Mouse (Mus musculus): ENCODE measurements around the gene Mgst3. TPM values are rescaled to one million over a fixed set of nuclear protein-coding genes. Genes with fewer than 3 reads are reported as not detected.
"Not testable (repeated sequence)": the region's sequence is repeated elsewhere in the genome, so short reads cannot be mapped to it uniquely, and the experiment has no call there.

Mgst3 gene
- total and polyA plus RNA-seq, 3 experiments: 79.0 to 342 (median 84.2) TPM

DNA sequence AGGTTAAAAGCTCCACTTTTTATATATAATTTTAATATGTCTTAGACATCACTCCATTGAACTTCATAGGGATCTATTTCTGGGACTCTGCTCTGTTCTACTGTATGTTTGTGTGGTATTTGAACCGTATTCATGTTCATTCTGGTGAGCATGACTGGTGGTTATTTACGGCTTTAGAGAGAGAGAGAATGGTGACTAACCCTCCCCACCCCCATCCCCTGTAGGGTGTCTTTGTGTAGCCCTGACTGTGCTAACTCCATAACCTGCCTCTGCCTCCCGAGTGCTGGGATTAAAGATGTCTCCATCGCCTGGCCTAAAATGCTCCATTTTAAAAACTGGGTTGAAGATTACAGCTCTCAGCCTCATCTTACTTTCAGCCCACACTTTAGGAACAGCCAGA is 33.4 kb downstream of the Mgst3 start:
- no peak for DNase-seq

DNA sequence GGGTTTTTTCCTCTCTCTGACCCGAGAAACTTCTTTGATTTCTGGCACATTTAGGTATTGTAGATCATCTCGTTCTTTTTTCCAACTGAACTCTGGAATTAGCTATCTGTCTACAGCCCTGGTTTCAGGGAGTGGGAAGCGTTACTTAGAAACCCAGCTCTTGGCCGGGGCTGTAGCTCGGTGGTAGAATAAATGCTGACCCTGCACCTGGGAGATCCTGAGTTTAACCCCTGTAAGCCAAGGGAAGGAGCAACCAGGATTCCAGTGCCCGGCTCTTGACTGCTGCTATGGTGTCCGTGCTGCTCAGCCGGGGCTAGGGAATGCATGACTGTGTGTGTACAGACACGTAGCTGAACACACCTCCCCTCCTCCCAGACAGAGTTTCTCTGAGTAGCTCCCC is 34.9 kb downstream of the Mgst3 start:
- no peak for DNase-seq

DNA sequence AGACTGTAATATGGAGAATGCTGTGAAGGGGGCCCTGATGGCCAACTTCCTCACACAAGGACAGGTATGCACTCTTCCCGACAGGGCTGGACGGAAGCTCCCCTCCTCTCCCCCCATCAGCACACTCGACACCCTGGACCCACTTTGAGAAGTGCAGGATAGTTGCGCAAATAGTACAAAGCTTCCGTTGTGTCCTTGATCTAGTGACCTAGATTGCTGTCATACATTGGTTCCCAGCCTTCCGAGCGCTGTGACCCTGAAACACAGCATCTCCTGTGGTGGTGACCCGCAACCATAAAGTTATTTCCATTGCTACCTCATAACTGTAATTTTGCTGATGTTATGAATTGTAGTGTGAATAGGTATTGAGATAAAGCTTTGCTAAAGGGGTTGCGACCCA is 36.3 kb downstream of the Mgst3 start:
- peak; percentile 31 for DNase-seq

DNA sequence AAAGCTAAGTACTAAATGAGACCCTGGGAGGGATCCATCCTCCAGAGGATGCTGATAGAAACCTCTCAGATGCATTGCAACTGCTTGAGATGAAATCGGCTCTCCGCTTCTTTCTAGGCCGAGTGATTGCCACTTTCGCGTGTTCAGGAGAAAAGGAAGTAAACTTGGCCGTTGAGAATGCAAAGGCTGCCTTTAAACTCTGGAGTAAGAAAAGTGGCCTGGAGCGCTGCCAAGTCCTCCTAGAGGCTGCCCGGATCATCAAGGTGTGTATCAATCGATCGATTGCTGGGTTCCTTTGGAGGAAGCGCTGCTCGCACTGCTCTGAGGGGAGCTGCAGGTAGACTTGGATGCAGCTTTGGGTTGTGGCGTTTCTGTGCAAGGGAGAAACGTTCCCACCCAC is 41.2 kb downstream of the Mgst3 start:
- DNase-seq: no peak

DNA sequence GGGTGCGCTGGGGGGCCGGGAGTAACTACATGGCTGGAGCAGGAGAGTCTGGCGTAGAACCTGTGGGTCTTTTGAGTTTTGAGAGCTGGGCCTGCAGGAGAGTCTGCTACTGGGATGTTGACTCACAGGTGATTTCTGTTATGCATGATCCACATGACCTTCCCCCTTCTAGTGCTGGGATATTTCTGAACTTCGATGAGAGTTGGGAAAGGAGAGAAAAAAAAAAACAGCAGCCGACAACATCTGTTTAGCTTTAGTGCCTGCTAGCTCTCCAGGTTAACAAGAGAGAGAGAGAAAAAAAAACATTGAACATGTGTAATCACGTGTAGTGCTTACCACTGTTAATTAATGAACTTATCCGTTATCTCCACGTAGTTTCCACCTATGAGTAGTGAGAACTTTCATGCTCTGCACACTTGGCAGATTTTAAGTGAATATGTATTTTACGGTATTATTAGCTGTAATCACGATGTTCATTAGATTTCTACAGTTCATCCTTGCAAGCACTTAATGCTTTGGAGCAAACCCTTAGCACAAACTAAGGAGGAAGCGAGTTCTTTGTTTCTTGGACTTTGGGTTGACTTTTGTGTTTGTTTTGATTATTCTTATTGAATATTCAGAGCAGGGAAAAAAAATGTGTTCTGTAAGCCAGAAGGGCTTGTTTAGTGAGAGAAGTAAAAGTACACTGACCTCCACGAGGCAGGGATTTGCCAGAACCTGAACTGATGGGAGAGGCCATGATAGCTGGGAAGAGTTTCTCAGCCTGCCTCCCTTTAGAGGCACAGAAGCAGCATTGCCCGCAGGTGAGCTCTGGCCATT is 42.8 kb downstream of the Mgst3 start:
- no peak for DNase-seq

DNA sequence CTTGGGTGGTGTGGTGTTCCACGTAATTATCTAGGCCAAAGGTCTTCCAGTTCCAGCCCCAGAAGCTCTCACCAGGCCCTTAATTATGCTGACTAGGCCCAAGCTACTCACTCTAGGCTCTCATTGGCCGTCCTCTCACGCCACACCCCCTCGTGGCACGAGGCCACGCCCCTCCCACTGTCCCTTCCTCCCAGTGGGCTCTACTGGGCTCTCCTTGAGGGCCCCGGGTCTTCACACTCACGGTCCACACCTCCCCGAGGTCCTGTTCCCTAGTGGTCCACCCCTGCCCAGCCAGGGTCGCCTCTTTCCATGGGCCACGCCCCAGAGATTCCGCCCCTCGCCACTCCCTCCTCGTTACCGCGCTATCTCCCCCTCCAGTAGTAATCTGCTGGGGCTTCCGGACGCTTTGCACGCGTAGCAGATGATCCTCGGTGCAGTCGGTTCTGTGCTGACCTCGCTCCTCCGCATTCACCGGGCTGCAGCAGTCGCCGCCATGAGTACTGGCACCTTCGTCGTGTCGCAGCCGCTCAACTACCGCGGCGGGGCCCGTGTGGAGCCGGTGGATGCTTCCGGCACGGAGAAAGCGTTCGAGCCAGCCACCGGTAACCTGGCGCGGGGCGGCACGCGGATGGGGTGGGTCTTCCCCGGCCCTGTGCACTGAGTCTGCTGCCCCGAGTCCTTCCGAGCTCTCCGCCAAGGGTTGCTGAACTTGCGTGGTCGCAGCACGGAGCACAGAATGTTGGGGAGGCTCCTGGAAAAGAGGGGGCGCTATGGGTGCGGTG is 43.6 kb downstream of the Mgst3 start, which contains the start of gene Aldh9a1:
Gene Aldh9a1 (plus strand): TSS at position 177 of the 782 bp plus-strand sequence.
- DNase-seq: peak; percentile 94

DNA sequence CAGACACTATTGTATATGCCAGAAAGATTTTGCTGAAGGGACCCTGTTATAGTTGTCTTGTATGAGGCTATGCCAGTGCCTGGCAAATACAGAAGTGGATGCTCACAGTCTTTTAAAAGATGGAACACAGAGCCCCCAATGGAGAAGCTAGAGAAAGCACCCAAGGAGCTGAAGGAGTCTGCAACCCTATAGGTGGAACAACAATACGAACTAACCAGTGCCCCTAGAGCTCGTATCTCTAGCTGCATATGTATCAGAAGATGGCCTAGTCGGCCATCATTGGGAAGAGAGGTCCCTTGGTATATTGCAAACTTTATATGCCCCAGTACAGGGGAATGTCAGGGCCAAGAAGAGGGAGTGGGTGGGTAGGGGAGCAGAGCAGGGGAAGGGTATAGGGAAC is 44.4 kb downstream of the Mgst3 start:
- not testable (repeated sequence) for DNase-seq

DNA sequence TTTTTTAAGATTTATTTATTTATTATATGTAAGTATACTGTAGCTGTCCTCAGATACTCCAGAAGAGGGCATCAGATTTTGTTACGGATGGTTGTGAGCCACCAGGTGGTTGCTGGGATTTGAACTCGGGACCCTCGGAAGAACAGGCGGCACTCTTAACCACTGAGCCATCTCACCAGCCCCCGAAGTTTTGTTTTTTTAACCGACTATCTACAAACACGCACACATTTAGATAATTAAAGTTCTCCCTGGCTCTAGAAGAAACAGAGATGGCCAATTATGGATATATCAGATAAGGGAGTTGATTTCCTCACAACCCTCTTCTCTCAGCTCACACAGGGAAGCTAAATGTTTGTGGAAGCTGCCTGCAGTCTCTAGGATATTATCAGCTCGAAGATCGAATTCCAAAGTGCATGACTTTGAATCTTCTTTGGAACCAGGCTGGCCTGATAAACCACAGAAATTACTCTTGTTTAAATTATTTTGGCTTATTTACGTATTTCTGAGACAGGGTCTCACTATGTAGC is 47.6 kb downstream of the Mgst3 start:
- not testable (repeated sequence) for DNase-seq

DNA sequence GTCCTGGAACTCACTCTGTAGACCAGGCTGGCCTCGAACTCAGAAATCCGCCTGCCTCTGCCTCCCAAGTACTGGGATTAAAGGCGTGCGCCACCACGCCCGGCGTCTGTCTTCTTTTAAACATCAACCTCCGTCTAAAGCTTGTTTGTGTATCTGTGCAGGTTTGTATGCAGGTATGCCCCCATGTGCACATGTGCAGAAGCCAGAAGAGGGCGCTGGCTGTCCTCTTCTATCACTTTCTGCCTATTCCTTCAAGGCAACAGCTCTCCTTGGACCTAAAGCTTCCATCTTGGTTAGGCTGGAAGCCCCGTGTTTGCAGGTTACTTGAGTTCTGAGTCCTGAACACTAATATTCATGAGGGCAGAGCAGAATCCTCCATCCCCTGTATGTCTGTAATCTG is 50.8 kb downstream of the Mgst3 start:
- DNase-seq: no peak

DNA sequence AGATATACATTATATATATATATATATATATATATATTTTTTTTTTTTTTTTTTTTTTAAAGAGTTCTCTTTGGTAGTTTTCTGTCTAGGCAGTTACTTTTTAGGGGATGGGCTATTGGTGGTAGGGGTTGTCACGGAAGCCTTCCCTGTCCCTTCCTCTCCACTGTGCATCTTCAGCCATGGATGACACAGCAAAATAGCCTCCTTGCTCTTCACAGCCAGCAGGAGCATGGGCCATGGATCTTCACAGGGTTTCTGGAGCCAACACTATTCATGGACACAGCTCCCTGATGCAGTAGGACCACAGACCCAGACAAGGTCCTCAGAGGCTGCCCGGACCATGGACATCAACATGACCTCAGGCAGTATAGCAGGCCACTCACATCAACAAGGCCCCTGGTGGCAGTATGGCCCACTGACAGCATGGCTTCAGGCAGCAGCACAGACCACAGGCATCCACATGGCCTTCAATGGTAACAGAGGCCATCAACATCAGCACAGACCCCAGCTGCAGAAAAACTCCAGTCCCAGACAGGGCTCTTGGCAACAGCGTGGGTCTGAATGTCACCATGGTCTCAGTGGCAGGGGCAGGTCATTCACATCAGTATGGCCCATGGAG is 52.6 kb downstream of the Mgst3 start:
- DNase-seq: no peak

DNA sequence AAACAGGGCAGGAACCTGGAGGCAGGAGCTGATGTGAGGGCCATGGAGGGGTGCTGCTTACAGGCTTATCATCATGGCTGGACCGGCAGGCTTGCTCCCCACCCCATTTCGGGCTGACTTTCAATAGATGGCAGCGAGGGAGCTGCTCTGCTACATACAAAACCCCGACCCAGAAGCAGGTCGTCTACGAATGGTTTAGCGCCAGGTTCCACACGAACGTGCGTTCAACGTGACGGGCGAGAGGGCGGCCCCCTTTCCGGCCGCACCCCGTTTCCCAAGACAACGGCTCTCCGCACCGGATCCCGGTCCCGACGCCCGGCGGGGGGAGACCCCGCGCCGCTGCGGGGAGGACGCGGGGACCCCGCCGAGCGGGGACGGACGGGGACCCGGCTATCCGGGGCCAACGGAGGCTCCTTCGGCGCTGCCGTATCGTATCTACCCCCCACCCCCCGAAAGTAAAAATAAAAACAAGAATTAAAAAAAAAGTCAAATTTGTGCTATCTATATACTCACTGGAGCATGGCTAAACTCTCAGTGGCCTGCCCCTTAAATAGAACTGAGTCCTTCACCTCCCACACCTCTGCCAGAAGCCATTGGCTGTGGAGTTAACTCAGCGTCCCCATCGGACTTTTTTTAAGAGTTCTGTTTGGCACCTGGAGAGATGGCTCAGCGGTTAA is 53.4 kb downstream of the Mgst3 start:
- no peak for DNase-seq

DNA sequence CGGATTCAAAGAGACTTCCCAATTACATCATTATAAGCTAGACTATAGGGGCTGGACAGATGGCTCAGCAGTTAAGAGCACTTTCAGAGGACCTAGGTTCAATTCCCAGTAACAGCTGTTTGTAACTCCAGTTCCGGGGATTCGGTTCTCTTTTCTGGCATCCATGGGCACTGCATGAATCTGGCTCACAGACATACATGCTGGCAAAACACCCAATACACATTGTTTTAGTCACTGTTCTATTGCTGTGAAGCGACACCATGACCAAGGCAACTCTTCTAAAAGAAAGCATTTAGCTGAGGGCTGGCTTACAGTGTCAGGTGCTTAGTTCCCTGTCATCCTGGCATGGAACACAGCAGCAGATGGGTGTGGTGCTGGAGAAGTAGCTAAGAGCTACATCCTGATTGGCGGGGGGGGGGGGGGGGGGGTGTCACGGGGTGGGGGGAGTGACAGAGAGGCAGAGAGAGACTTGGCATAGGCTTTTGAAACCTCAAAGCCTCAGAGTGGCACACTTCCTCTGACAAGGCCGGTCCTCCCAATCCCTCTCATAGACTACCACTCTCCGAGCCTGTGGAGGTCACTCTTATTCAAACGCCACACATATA is 54.4 kb downstream of the Mgst3 start:
- DNase-seq: no peak

DNA sequence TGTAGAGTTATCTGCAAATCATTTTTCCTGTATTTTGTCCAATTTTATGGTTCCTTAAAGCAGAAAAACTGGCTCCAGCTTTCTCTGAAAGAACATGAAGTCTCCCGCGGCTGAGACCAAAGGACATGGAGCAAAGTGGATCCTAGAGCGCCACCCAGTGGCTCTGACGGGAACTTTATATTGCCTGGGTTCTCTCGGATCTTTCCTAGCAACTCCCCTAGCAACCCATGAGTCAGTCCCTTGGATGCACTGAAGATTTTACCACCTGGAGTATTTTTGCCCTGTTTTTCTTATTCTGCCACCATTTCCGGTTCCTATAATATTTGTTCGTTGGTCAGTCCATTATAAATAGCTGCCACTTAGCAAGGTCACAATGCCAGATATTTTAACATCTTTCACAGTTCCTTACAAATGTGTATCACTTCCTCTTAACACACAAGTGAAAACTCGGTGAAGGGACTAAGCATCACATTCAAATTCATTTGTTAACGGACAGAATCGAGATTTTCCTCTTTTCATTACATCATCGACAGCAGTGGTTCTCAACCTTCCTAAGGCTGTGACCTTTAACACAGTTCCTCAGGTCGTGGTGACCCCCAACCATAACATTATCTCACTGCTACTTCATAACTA is 56.1 kb downstream of the Mgst3 start:
- peak; percentile 87 for DNase-seq

DNA sequence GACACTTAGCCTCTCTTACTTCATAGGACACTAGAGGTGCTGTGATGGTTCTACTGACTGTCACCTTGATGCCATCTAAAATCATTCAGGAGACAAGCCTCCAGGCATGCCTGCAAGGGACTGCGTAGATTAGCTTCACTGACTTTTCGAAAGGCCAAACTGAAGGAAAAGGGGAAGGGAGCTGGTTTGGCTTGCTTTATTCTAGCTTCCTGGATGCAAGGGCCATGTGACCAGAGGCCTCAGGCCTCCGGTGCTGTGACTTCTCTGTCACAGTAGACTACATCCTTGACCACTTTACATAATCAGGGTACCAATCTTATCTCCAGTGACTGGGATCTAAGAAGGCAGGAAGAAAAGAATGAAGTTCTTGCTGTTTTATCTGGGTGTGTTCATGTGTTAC is 57.2 kb downstream of the Mgst3 start:
- no peak for DNase-seq

DNA sequence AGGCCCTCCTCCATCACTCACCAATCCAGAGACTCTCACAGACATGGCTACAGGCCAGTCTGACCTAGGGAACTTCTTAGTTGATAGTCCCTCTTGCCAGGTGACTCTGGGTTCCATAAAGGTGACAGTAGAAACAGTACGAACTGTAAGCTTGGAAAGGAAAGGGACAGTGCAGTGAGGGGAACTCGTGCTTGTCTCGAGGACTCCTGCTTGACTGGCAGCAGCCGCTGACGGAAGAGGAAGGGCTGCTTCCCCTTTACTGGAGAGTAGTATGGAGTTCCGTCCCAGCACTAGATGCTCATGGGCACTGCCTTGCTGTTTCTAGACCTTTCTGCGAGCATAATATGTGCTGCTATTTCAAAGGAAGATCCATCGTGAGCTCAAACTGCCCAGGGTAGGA is 62.5 kb downstream of the Mgst3 start:
- DNase-seq: no peak

DNA sequence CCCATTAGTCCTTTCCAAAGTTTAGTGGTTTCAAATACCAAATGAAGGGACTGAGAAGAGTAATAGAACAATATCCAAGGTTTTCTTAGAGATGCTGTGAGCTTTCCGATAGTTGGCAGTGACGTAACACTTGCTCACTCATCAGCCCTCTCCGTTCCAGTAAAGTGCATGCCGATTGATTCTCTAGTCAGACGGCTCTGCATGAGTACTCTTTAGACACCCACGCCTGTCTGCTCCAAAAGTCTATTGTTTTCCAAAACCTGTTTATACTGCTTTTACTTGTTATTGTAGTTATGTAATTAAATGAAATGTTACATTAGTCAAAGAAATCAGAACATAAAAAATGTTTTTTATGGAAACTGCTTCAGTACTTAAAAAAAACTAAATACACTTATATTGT is 64.9 kb downstream of the Mgst3 start:
- DNase-seq: no peak

Small RNA genes lying within 50 kb of the gene (microRNA-seq; reads per million reads assigned to microRNA genes)
- gene Gm25911: 0.22 to 0.83 reads per million in 2 experiments

Other genes starting within 250 kb of the Mgst3 start
- gene Uck2, start 108.5 kb downstream of the Mgst3 start, total RNA-seq (2021): 100 to 1,000 TPM in 1 of 2 experiments, 10 to 100 TPM in 1; 39.5 to 107 TPM
- gene Uck2, start 108.5 kb downstream of the Mgst3 start, polyA plus RNA-seq (2012; rRNA removed): 15.8 and 30.4 TPM in 2 replicates
- gene Tmco1, start 85.5 kb downstream of the Mgst3 start, total RNA-seq (2021): 100 to 1,000 TPM; 141 to 146 TPM
- 58.7 and 83.4 TPM in 2 replicates for gene Tmco1, start 85.5 kb downstream of the Mgst3 start, polyA plus RNA-seq (2012; rRNA removed)
- gene Aldh9a1, start 43.9 kb downstream of the Mgst3 start, total RNA-seq (2021): 10 to 100 TPM; 77.1 to 84.8 TPM
- 62.4 and 62.8 TPM in 2 replicates for gene Aldh9a1, start 43.9 kb downstream of the Mgst3 start, polyA plus RNA-seq (2012; rRNA removed)
- gene Lrrc52, start 72.9 kb upstream of the Mgst3 start, total RNA-seq (2021): under 1 TPM in 1 of 2 experiments, not detected in 1; 0.66 TPM
- not detected in 2 replicates for gene Lrrc52, start 72.9 kb upstream of the Mgst3 start, polyA plus RNA-seq (2012; rRNA removed)
- gene Rxrg, start 204.5 kb upstream of the Mgst3 start, total RNA-seq (2021): 10 to 100 TPM in 1 of 2 experiments, 1 to 10 TPM in 1; 5.4 to 10.0 TPM
- 3.4 and 4.7 TPM in 2 replicates for gene Rxrg, start 204.5 kb upstream of the Mgst3 start, polyA plus RNA-seq (2012; rRNA removed)